ENCODE assay signal across 11 mouse cellular contexts in genomic region chr11:80669934-80670333, GRCm38 (mm10).
DNase-seq lines count a peak whose midpoint lies in the region; ATAC-seq and TF ChIP-seq lines count a peak whose summit lies in the region.
"Had no signal": no experiment of that assay in that cellular context is flagged by ENCODE, and none has a peak within 500 bp of the region (broad histone marks: within the 10 kb centered on the region; RNA-seq: fewer than 3 reads in every experiment).

No protein-coding gene starts in this region.

- peaks cover 5% of the 10 kb centered on the region; the same call in 1 of the 2 replicates for H3K4me1 ChIP-seq in cortical plate, adult 2 months (ENCODE audit: control insufficient read depth, insufficient read depth, low read length)
- no peaks in the 10 kb centered on the region for H3K4me1 ChIP-seq in kidney, embryonic 16.5 days (ENCODE audit: insufficient read depth, low read length)
- H3K4me1 ChIP-seq: kidney, embryonic 15.5 days; limb, embryonic 15.5 days; neural tube, embryonic 12.5 days had no signal

- no peaks in the 10 kb centered on the region for H3K36me3 ChIP-seq in kidney, embryonic 16.5 days (ENCODE audit: insufficient read depth, low read length)
- H3K36me3 ChIP-seq: limb, embryonic 15.5 days; neural tube, embryonic 12.5 days had no signal

- no peak overlapping the region for H3K4me2 ChIP-seq in kidney, embryonic 16.5 days (replicated peaks; ENCODE audit: low read depth, low read length)
- H3K4me2 ChIP-seq: kidney, embryonic 15.5 days; limb, embryonic 15.5 days; neural tube, embryonic 12.5 days had no signal

- TF ChIP-seq CTCF in cortical plate, adult 2 months (IDR thresholded peaks at IDR 0.05; ENCODE audit: extremely low read depth, insufficient read depth, low read length), result no peak

- no peaks in the 10 kb centered on the region for H3K9me3 ChIP-seq in kidney, embryonic 16.5 days (ENCODE audit: low read length)
- H3K9me3 ChIP-seq: kidney, embryonic 15.5 days; limb, embryonic 15.5 days; neural tube, embryonic 12.5 days had no signal

- peak overlapping the region; percentile 89 for H3K27ac ChIP-seq in cortical plate, adult 2 months (ENCODE audit: insufficient read depth, low read length)
- no peak overlapping the region for H3K27ac ChIP-seq in kidney, embryonic 16.5 days (ENCODE audit: low read length)
- H3K27ac ChIP-seq: kidney, embryonic 15.5 days; limb, embryonic 15.5 days; neural tube, embryonic 12.5 days had no signal

- peak; percentile 30 for DNase-seq in right cerebral cortex, adult 18-20 months
- no peak for DNase-seq in right cerebral cortex, postnatal 25 days
- DNase-seq in layer of hippocampus, postnatal 14 days (ENCODE audit: low spot score in 2 of 2), result peak; percentile 31 to 47
- peak; percentile 55 for DNase-seq in telencephalon, adult 2 months (ENCODE audit: low read depth, low spot score)
- no peak for DNase-seq in urinary bladder, postnatal 10 days (ENCODE audit: low spot score)
- DNase-seq: lung, postnatal 4 days had no signal

- TF ChIP-seq POLR2A in cortical plate, adult 2 months (IDR thresholded peaks at IDR 0.05; ENCODE audit: extremely low read depth, insufficient read depth, low read length), result no peak

- WGBS in kidney, embryonic 16.5 days, result 72% methylated on average over 4 of the region's 4 CpGs

- H3K4me3 ChIP-seq in cortical plate, adult 2 months (ENCODE audit: insufficient read depth, low read length), result no peak overlapping the region
- no peak overlapping the region for H3K4me3 ChIP-seq in kidney, embryonic 16.5 days (ENCODE audit: low read length)
- H3K4me3 ChIP-seq: kidney, embryonic 15.5 days; limb, embryonic 15.5 days; neural tube, embryonic 12.5 days had no signal

- no peak overlapping the region for H3K9ac ChIP-seq in kidney, embryonic 16.5 days (replicated peaks; ENCODE audit: low read length)
- H3K9ac ChIP-seq: kidney, embryonic 15.5 days; limb, embryonic 15.5 days; neural tube, embryonic 12.5 days had no signal

- ATAC-seq in kidney, embryonic 16.5 days (ENCODE audit: low FRiP score, low TSS enrichment), result no peak

- no peaks in the 10 kb centered on the region for H3K27me3 ChIP-seq in kidney, embryonic 16.5 days (ENCODE audit: insufficient read depth, low read length)
- H3K27me3 ChIP-seq: kidney, embryonic 15.5 days; limb, embryonic 15.5 days; neural tube, embryonic 12.5 days had no signal

Comparison
In these comparisons a context has a peak if more than half of its experiments do, and no peak if none do; other contexts are left out.
1. DNase-seq: peak in right cerebral cortex, adult 18-20 months (single experiment), layer of hippocampus, postnatal 14 days (2 of 2) and telencephalon, adult 2 months (single experiment); none in right cerebral cortex, postnatal 25 days (single experiment) and urinary bladder, postnatal 10 days (single experiment).